Mouse (Mus musculus): Measurements from ENCODE around the gene Zkscan8.
"Not testable (repeated sequence)": the region's sequence is repeated elsewhere in the genome, so short reads cannot be mapped to it uniquely, and the experiment has no call there.

Gene Zkscan8

DNA sequence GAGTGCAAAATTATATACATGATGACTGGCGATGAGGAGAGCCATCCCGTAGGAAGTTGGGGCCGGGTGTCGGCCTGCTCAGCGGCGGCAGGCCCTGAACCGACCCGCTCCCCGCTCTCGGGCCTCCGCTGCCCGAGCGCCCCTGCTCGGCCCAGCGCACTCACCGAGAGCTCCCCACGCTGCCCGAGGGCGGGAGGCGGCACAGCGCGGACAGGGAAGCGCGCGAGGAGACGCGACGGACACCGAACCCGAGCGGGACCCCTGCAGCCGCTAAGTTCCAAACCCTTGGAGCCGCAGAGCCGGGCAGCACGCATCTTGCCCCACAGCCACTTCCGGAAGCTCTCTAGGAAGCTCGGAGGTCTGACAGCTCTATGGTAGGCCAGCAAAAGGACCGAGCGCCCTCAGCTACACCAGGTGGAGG lies at the start of gene Zkscan8:
Zkscan8 (minus strand) TSS at position 340 of the 421 bp plus-strand sequence.
- in situ Hi-C loops (cut with MboI, MseI), result no loop called here

DNA sequence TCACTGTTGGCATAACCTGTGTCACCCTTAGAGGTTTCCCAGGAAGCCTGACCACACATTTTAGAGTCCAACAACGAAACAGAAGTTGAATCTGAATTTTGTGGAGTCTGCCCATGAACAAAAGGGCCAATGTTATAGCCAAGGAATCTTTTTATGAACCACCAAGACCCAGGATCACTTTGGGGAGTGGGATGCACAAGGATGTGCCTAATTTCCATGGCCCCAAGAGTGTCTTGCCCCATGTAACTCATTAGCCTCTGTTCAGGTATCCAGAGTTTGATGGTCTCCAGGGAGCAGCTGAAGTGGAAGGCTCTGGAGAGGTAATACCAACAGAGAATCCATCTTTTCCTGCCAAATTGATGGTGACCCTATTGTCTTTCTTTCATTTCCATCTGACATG lies 28.9 kb upstream of the Zkscan8 start, which contains the start of gene Olfr1535:
Olfr1535 (minus strand) TSS at position 101 of the 400 bp plus-strand sequence.
- in situ Hi-C loops (cut with MboI, MseI), result loop anchor here (10.0 kb wide), 1 partner anchor 935 kb away; no protein-coding TSS in a partner anchor

DNA sequence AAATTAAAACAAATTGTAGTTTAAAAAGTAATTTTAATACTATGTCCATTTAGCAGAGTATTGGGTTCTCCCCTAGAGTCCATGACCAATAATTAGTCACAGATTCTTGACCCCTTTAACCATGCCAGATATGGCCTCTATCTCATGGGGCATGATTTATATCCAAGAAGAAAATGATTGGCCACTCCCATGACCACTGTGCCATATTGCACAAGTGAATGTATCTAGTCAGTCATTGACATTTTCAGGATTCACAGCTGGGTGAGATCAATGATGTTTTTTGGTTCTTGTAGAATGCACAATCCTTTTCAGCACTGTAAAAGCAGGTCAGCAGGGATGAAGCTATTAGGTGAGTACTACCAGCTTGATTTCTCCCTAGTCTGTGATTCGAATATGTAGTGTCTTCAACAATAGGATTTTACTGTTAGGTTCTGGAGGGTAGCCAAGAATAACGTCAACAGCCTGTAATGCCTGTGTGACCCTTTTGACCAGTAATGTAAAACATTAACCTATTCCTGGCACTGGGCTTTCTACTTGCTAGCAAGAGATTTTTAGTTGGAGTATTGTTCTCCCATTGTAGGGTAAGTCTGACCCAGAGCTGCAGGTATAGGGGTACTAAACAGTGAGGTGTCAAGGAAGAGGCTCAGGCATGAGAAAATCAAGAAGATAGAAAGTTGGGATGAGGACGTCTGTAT lies 19.6 kb upstream of the Zkscan8 start:
- in situ Hi-C loops (cut with MboI, MseI), result no loop called here

DNA sequence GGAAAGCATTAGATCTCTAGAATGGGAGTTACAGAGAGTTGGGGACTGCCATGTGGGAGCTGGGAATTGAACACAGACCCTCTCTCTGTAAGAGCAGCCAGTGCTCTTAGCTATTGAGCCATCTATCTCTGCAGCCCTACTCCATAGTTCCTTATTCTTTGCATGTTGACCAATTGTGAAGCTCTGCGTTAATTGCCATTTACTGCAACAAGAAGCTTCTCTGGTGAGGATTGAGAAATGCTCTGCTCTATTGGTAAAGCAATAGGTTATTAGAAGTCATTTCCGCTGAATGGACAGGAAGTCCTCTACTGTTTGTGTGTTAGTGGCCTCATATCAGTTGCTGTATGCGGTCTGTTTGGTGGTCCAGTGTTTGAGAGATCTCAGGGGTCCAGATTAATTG lies 18.6 kb upstream of the Zkscan8 start:
- in situ Hi-C loops (cut with MboI, MseI), result no loop called here

DNA sequence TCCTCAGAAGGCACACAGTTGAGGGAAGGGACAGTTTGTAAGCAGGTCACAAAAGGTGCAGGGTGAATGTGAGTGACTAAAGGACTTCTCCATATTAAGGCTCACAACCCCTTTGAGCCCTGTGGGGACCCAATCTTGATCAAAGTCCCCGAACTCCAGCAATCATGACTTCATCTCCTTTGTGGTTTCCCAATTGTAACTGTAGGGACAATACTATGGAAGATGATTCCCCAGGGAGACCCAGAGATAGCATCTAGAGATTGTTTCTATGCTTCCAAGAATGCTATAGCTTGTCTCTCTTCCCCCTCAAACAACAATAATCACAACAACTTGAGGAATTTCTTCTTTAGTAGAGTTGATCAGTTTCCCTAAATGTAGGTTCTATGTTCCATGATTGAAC lies 11.8 kb upstream of the Zkscan8 start, which contains the start of gene Olfr1366:
Olfr1366 (minus strand) TSS at position 101 of the 400 bp plus-strand sequence.
- in situ Hi-C loops (cut with MboI, MseI), result no loop called here

DNA sequence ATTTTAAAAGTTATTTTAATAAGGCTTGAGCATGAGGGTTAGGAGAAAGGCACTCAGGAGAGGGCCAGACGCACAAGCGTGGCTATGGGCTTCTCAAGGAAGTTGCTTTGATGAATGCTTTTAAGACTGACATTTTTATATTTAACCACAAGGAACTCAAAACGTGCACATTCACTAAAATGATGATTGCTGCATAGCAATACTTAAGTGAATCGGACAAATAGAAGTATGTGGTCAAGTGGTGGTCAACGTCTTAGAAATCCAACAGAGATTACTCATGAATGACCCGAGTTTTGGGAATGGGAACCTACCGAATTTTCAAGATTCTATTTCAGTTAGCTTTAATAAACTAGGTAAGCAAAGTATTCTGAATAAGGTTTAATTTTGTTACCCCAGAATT lies 784 bp downstream of the Zkscan8 start:
- in situ Hi-C loops (cut with MboI, MseI), result no loop called here

DNA sequence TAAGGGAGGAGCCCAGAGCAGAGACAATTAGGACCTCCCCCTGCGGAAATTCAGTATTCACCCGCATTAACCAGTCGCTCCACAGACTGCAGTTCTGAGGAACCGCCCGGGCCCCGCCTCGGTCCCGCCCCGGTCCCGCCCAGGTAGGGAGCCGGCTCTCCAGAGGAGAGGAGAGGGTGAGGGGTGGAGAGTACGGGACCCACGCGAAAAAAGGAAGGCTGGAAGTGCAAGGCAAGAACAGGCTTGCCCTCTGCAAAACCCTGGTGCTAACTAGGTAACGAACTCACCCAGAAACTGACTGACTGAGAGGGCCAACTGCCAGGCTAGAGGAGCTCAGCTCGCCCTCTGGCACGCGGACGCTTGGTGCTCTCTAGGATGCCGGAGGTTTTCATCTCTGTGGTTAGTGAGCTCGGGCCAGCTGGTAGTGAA lies 24.7 kb downstream of the Zkscan8 start:
- in situ Hi-C loops (cut with MboI, MseI), result no loop called here

DNA sequence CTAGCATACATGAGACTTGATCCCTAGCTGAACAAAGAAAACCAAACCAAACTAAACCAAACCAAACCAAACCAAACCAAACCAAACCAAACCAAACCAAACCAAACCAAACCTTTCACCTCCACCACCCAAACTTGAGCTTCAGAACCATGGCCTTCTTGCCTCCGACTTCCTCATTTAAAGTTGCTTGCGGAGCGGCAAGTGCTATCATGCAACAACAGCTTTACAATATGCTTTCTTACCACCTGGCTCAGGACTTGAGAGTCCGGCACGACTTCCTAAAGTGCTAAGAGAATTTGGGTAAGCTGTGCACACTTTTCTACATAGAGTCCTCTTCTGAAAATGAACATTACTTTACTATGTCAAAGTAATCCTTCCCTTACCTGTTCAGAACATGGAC lies 28.6 kb downstream of the Zkscan8 start:
- in situ Hi-C loops (cut with MboI, MseI), result no loop called here

DNA sequence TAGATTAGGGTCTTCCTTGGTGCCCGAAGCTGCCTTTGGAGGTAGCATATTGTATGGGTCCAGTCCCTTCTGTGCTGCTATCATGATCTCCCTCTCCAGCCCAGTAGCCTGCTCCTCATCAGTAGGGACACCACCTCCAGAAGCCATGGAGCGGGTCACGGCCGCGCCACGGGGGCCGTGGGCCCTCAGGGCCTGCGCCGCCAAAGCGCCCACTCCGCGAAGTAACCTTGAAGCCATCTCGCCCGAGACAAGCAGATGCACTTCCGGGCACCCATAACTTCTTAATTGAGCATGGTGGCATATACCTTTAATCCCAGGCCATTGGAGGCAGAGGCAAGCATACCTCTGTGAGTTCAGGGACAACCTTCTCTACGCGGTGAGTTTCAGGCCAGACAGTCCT lies 29.7 kb downstream of the Zkscan8 start, which contains the start of gene Gm11273:
Gm11273 (minus strand) TSS at position 237 of the 400 bp plus-strand sequence.
- in situ Hi-C loops (cut with MboI, MseI), result not testable (repeated sequence)

DNA sequence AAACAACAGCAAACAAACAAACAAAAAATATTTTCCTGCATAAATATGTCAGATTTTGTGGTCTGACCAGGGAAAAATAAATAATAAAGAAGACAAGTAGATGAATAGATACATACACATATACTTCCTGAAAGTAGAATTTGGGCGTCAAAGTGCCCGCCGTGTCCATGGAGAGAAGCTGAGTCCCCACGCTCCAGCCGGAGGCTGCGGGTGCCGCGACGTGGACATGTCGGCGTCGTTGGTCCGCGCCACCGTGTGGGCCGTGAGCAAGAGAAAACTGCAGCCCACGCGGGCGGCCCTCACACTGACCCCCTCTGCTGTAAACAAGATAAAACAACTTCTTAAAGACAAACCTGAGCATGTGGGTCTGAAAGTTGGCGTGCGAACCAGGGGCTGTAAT lies 35.8 kb downstream of the Zkscan8 start, which contains the start of gene AK157302:
AK157302 (plus strand) TSS at position 144 of the 400 bp plus-strand sequence.
- in situ Hi-C loops (cut with MboI, MseI), result no loop called here

DNA sequence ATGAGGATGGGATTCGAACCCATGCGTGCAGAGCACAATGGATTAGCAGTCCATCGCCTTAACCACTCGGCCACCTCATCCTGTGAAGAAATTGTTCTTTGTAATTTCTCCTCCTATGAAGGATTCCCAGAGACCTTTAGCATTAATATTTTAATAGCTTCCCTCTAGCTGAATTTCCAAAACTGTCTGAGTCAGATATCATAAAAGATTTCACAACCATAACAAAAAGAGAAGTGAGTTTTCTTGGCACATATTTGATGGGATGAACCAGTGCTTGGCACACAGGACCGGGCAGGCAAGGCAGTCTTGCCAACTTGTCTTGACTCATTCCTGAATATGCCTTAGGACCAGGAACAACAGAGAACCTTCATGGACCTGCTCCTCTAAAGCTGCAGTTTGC lies 38.1 kb downstream of the Zkscan8 start:
- in situ Hi-C loops (cut with MboI, MseI), result no loop called here

DNA sequence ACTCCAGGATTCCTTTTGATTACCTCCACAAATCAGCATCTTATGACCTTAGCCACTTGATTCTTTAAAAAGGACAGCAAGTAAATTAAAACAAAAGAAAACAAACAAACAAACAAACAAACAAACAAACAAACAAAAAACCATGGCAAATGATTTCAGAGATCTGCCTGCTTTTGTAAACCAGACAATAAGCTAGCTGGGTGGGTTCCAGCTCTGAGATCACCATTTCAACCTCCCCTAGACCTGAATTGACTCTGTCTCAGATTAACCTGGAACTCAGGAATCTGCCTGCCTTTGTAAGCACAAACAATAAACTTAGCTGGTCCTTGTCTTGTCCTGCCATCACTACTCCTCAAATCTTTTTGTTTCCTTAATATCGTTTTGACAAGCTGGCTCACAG lies 44.0 kb downstream of the Zkscan8 start:
- in situ Hi-C loops (cut with MboI, MseI), result no loop called here

DNA sequence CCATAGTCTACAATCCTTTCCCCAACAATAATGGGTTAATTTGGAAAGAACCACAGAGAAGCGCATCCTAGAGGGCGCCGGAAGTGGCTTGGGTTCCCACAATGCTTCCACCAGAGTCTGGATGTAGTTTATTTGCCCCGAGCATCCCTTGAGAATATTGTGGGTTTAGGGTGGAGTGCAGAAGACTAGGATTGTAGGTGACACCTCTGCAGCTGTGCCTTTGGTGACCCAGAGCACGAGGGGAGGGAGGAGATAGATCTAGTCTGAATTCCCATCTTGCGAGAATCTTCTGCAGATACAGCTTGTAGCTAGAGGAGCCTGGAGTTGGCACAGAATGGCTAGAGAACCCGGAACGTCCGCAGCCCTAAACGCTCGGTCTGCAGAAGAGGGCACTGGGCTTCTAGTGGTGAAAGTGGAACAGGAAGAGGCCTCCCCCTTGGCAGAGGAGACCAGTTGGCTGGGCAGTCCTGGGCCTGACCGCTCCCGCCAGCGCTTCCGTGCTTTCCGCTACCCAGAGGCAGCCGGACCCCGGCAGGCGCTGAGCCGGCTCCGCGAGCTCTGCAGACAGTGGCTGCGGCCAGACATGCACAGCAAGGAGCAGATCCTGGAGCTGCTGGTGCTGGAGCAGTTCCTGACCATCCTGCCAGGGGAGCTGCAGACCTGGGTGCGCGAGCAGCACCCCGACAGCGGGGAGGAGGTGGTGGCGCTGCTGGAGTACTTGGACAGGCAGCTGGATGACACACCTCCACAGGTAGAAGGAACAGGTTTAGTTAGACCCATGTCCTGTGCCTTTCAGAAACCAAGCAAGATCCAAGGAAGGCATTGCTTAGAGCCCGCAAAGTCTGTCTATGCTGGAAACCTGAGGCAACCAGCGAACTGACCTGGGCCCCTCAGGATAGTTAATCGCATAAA lies 51.9 kb downstream of the Zkscan8 start, which contains the start of the genes Zkscan4 and Gm10065:
Zkscan4 (plus strand) TSS at position 149 of the 912 bp plus-strand sequence.
Gm10065 (minus strand) TSS at position 683 of the 912 bp plus-strand sequence.
- in situ Hi-C loops (cut with MboI, MseI), result not testable (repeated sequence)

DNA sequence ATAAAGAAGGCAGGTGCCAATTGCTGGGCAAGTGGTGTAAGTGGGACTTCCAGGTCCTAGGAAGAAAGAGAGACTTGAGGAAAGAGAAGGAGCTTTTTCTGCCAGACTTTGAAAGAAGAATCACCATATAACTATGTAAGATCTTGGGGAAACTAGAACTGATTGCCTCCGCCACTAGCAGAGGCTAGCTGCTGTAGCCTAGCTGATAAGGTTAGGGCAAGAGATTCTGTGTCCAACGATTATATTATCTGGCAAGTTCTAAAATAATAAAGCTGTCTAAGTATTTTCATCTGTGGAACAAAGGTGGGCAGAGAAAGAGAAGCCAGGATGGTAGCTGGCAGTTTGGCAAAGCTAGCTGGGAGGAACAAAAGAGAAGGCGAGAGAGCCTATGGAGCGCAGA lies 58.5 kb downstream of the Zkscan8 start:
- in situ Hi-C loops (cut with MboI, MseI), result no loop called here

DNA sequence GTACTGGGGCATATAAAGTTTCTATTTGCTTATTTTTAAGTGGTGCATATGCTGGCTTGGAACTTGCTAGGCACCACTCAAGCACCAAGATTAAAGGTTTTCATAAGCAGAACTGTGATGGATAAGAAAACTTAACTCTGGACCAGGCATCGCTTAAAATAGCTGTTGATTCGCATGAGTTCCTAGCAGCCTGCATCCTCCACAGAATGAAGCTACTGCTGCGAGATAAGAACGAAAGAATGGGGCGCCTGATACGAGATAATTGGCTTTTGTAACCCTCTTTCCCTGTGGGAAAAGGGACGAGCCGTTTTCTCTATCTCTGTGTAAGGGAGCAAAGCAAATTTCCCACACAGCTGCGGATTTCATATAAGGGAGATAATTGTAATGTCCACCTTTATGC lies 61.8 kb downstream of the Zkscan8 start:
- in situ Hi-C loops (cut with MboI, MseI), result no loop called here

DNA sequence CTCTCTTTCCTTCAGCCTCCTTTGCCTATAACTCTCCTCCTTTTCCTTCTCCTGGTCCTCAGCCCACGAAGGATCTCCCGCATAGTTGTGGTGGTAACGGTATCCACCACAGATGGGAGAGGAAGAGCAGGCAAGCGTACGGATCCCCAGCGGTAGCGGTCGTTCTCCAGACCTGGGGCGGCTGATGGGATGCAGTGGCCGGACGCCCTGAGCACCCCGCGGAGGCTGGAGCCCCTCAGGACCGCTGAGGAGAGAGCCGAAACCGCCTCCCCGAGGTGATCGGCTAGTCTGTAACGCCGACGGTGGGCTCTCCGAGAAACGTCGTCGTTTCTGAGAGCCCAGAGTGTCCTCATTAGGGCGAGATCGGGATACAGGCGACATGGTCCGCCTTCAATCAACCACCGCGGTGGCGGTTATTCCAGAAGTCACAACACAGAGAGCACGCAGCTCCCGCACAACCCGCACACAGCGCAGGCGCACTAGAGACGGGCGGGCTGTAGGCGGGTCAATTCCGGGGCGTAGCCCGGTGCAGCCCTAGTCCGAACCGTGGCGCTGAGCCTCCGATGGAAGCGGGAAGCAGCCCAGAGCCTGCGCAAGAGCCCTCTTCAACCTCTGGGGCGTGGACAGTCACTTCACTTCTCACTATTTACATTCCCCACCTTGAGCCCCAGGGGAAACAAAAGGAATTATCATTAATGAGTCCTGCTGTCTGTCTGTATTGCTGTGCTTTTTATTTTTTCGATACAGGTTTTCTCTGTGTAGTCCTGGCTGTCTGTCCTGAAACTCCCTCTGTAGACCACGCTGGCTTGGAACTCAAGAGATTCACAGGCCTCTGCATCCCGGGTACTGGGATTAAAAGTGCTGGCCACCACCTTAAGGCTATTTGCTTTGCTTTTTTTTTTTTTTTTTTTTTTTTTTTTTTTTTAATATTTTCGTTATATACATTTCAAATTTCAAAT lies 62.6 kb downstream of the Zkscan8 start, which contains the start of gene Nkapl:
Nkapl (minus strand) TSS at position 449 of the 959 bp plus-strand sequence.
- in situ Hi-C loops (cut with MboI, MseI), result no loop called here

DNA sequence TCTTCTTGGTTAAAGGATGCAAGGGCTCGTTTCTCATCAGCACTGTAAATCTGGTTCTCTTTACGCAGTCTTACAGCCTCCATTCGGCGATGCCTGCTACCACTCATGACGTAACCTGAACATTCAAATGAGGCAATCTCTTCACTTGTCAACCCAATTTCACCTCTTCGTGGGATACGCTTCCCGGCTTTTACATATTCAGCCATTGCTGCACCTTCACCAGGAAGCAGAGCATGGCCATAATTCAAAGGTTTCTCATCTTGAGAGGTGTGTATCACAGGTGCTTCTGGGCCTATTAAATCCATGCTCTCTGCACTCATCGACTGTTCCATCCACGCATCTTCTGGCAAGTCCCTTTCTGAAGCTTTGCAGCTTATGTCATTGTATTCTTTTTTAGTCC lies 63.6 kb downstream of the Zkscan8 start:
- in situ Hi-C loops (cut with MboI, MseI), result no loop called here
